Mouse (Mus musculus) megakaryocyte, embryonic 14.5 days (primary cell): Measurements from ENCODE around the gene Ccdc73.

Experiments used
- FLI1 ChIP-seq: IDR thresholded peaks from 2 replicates; pipeline ENCODE4 v1.6.1; 2012; ENCODE audit warnings: low read length, inconsistent platforms, mixed read lengths
- GATA1 ChIP-seq: IDR thresholded peaks from 3 replicates; pipeline ENCODE4 v1.6.1; 2012; ENCODE audit warnings: mixed read lengths, low read length, inconsistent platforms, borderline replicate concordance

- TF ChIP-seq FLI1, result no peak
- TF ChIP-seq GATA1, result no peak
These were observed 128.6 kb downstream of the Ccdc73 start for GRCm38 (mm10) chr2:104996201-104996600.
